Mouse (Mus musculus) heart, postnatal 0 days (tissue): Measurements from ENCODE around the gene Cd72. TPM values are rescaled to one million over a fixed set of nuclear protein-coding genes. Genes with fewer than 3 reads are reported as not detected.

Source experiments
- ATAC-seq: fragments of 200-750 bp; cut with Nextera tagmentation; 2 replicates; pipeline ENCODE4 v1.8.0; 2017; ENCODE audit warnings: low read depth, moderate number of reproducible peaks, moderate library complexity; ENCODE audit not compliant: insufficient read depth
- DNase-seq: peaks from one replicate; pipeline ENCODE4 v3.0.0-alpha.2; 2016; ENCODE audit warnings: low spot score
- H3K27ac ChIP-seq: fragments of 300-500 bp; sonication (generic); 2 replicates; pipeline ENCODE4 v1.5.1; 2014; ENCODE audit warnings: low read depth, mild to moderate bottlenecking
- H3K27me3 ChIP-seq: fragments of 300-500 bp; sonication (generic); 2 replicates; pipeline ENCODE4 v1.6.1; 2014; ENCODE audit warnings: low read length, mixed read lengths; ENCODE audit not compliant: control insufficient read depth, insufficient read depth
- H3K36me3 ChIP-seq: fragments of 300-500 bp; sonication (generic); replicated peaks from 2 replicates; pipeline ENCODE4 v1.6.1; 2014; ENCODE audit warnings: low read length, mixed read lengths; ENCODE audit not compliant: control insufficient read depth, insufficient read depth
- H3K4me1 ChIP-seq: fragments of 300-500 bp; sonication (generic); 2 replicates; pipeline ENCODE4 v1.6.1; 2014; ENCODE audit warnings: antibody characterized with exemption; ENCODE audit not compliant: control insufficient read depth, insufficient read depth
- H3K4me2 ChIP-seq: fragments of 300-500 bp; sonication (generic); 2 replicates; pipeline ENCODE4 v1.6.1; 2014; ENCODE audit warnings: low read depth, mild to moderate bottlenecking, low read length, moderate library complexity
- H3K4me3 ChIP-seq: fragments of 300-500 bp; sonication (generic); 2 replicates; pipeline ENCODE4 v1.5.1; 2014; ENCODE audit warnings: low read depth, low read length
- H3K9ac ChIP-seq: fragments of 300-500 bp; sonication (generic); replicated peaks from 2 replicates; pipeline ENCODE4 v1.6.1; 2014; ENCODE audit warnings: low read depth, low read length, mixed read lengths
- H3K9me3 ChIP-seq: fragments of 300-500 bp; sonication (generic); replicated peaks from 2 replicates; pipeline ENCODE4 v1.6.1; 2016; ENCODE audit warnings: low read length; ENCODE audit not compliant: control insufficient read depth
- CTCF ChIP-seq: IDR thresholded peaks from 2 replicates; pipeline ENCODE4 v1.5.1; 2016; ENCODE audit warnings: antibody characterized with exemption, control low read depth, low read depth
- EP300 ChIP-seq: IDR thresholded peaks from 2 replicates; pipeline ENCODE4 v1.6.1; 2016; ENCODE audit warnings: antibody characterized with exemption, low read depth
- WGBS: fragments of 180-500 bp; shearing (Covaris S2); extraction: QIAGEN DNeasy Blood & Tissue Kit; methylation state at CpG from one replicate; pipeline ENCODE4 v1.1.7; 2014; 5-methylcytosine and 5-hydroxymethylcytosine counted together
- polyA plus RNA-seq: library from polyadenylated mRNA; unstranded; fragments of >200 nt; fragmentation: Nextera tagmentation; extraction: Ambion mirVana; gene quantifications from 2 replicates; pipeline ENCODE4 v1.2.1, GENCODE M21; 2015
- total RNA-seq: library from RNA; depleted of rRNA; stranded (reverse); fragments of >200 nt; gene quantifications from 2 replicates; pipeline ENCODE4 v1.2.3, GENCODE M21; 2014; ENCODE audit warnings: low replicate concordance

The Cd72 gene
- total and polyA plus RNA-seq, 2 experiments from 2014 or later = 0.08 to 3.4 TPM

GRCm38 (mm10) chr4:43406162-43406971 lies 48.1 kb downstream of the Cd72 start:
- ATAC-seq (peak; percentile 95), DNase-seq (peak; percentile 98)
- no peaks in the 10 kb centered on the region for H3K36me3 ChIP-seq
- no peaks in the 10 kb centered on the region for H3K9me3 ChIP-seq
- TF ChIP-seq EP300 = peak; percentile 77
- TF ChIP-seq CTCF = peak; percentile 70
- H3K4me2 ChIP-seq = peak overlapping the region; percentile 62
- H3K9ac ChIP-seq = peak overlapping the region; percentile 56
- H3K27me3 ChIP-seq = no peaks in the 10 kb centered on the region
- 2% methylated on average over 26 of the region's 28 CpGs for WGBS
- H3K4me1 ChIP-seq = peaks cover 26% of the 10 kb centered on the region
- peak overlapping the region; percentile 87 for H3K27ac ChIP-seq
- peak overlapping the region; percentile 44 for H3K4me3 ChIP-seq

GRCm38 (mm10) chr4:43404697-43405096 lies 49.7 kb downstream of the Cd72 start:
- Histone ChIP-seq H3K4me2 (no peak overlapping the region), H3K27ac (peak overlapping the region; percentile 87), H3K27me3 (no peaks in the 10 kb centered on the region), H3K9ac (no peak overlapping the region), H3K4me3 (no peak overlapping the region), H3K9me3 (no peaks in the 10 kb centered on the region), H3K4me1 (peaks cover 43% of the 10 kb centered on the region), H3K36me3 (no peaks in the 10 kb centered on the region)
- TF ChIP-seq EP300 (no peak), CTCF (no peak)
- ATAC-seq = no peak
- DNase-seq = no peak
- 89% methylated on average over 10 of the region's 10 CpGs for WGBS

GRCm38 (mm10) chr4:43402212-43402611 lies 52.2 kb downstream of the Cd72 start:
- WGBS = 38% methylated on average over 9 of the region's 9 CpGs
- no peaks in the 10 kb centered on the region for H3K27me3 ChIP-seq
- H3K4me1 ChIP-seq = peaks cover 53% of the 10 kb centered on the region
- DNase-seq = peak; percentile 44
- H3K36me3 ChIP-seq = no peaks in the 10 kb centered on the region
- H3K4me2 ChIP-seq = no peak overlapping the region
- H3K9ac ChIP-seq = no peak overlapping the region
- TF ChIP-seq CTCF (no peak), EP300 (no peak)
- no peak overlapping the region for H3K4me3 ChIP-seq
- no peak for ATAC-seq
- no peaks in the 10 kb centered on the region for H3K9me3 ChIP-seq
- H3K27ac ChIP-seq = peak overlapping the region; percentile 68

- H3K4me2 ChIP-seq = 0 out of 2 replicates have a peak overlapping the region, but pooled peaks have one; percentile 21
- no peak for TF ChIP-seq CTCF
- no peak for TF ChIP-seq EP300
- 84% methylated on average over 10 of the region's 10 CpGs for WGBS
- H3K4me3 ChIP-seq = no peak overlapping the region
- no peaks in the 10 kb centered on the region for H3K9me3 ChIP-seq
- H3K27ac ChIP-seq = peak overlapping the region; percentile 99
- ATAC-seq (no peak), DNase-seq (no peak)
- no peaks in the 10 kb centered on the region for H3K36me3 ChIP-seq
- no peaks in the 10 kb centered on the region for H3K27me3 ChIP-seq
- peak overlapping the region; percentile 22; the same call in 1 of the 2 replicates for H3K9ac ChIP-seq
- peaks cover 53% of the 10 kb centered on the region for H3K4me1 ChIP-seq
These were observed 52.9 kb downstream of the Cd72 start for GRCm38 (mm10) chr4:43401486-43401885.

GRCm38 (mm10) chr4:43400976-43401375 lies 53.5 kb downstream of the Cd72 start:
- Histone ChIP-seq H3K36me3 (no peaks in the 10 kb centered on the region), H3K4me2 (0 out of 2 replicates have a peak overlapping the region, but pooled peaks have one; percentile 21), H3K9ac (peak overlapping the region; percentile 22; the same call in 1 of the 2 replicates), H3K27me3 (no peaks in the 10 kb centered on the region), H3K27ac (peak overlapping the region; percentile 99), H3K9me3 (no peaks in the 10 kb centered on the region), H3K4me1 (peaks cover 54% of the 10 kb centered on the region), H3K4me3 (no peak overlapping the region)
- ATAC-seq (no peak), DNase-seq (peak; percentile 36)
- no peak for TF ChIP-seq EP300
- TF ChIP-seq CTCF = no peak
- WGBS = 37% methylated on average over 10 of the region's 10 CpGs
